Mouse (Mus musculus) common myeloid progenitor, adult 5-6 weeks (primary cell): ENCODE measurements at regions not wholly inside any gene's neighbourhood (a gene's known extent, or its start where the extent isn't known, plus 50 kb on each side); places are given as distances from the start of the nearest gene placed in this dataset.

ENCODE experiments used
- ATAC-seq: replicated peaks from 2 replicates; pipeline ENCODE4 v1.8.0; 2016; ENCODE audit warnings: low read depth, mild to moderate bottlenecking, moderate TSS enrichment, inconsistent platforms; ENCODE audit not compliant: poor library complexity, severe bottlenecking

DNA sequence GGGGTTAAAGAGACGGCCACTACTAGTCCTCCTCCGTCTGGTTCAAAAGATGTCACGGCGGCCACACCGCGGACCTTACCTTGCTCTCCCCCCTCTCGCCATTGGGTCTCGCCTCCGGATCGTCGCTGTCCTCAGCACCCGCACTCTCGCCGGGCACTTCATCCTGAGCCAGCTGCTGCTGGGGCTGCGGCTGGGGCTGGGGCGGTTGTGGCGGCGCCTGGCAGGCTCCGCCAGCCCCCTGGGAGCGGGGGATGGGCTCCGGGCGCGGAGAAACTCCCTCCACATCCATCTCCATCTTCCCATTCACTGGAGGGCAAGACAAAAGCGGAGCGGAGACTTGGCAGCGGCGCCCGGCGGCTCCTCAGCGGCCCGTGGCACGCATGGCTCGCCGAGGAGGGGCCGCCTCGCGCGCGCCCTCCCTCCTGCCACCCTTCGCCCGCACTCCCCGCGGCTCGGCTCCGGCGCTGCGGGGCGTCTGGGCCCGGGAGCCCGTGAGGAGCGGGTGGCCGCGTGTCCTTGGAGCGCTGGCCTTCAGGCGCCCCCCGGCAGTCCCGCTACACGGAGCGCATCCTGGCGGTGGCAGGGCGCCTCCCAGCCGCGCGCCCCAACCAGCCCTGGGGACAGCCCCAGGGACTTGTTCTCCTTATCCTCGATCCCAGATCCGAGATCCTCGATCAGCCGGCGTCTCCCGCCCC lies 167.8 kb upstream of the Azi2 start:
- peak; percentile 65 for ATAC-seq

DNA sequence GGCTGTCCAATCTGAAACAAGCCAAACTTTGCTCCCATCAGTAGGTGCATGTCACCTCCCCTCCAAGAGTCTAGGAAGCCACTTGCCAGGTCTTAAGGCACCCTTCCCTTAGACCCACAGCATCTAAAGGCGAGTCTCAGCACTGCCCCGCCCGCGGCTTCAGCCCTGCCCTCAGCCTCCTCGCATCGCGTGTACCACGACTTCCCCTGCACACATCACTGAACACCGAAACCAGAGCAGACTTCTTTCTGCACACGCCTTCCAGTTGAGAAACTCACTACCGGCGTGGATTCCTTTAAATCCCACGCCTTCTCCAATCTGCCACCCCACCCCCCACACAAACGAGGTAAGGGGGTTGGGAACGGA lies 168.3 kb upstream of the Azi2 start:
- ATAC-seq: peak; percentile 43

DNA sequence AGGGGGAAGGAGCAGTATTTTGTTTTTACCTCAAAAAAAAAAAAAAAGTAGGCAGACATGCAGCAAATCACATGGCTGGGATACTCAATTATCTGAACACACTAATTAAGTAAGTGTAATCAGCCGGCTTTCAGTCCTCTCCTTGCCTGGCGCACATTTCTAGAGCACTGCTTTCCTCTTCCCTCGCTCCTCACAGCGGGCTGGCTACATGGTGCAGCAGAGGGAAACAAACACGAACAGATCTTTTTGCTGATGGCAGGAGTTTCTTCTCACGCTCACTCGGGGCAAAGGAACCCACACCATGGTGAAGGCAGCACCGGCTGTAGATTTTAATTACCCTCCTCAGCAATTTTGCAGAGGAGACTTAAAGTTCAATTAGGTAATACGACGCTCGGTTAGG lies 169.7 kb upstream of the Azi2 start:
- ATAC-seq: no peak

DNA sequence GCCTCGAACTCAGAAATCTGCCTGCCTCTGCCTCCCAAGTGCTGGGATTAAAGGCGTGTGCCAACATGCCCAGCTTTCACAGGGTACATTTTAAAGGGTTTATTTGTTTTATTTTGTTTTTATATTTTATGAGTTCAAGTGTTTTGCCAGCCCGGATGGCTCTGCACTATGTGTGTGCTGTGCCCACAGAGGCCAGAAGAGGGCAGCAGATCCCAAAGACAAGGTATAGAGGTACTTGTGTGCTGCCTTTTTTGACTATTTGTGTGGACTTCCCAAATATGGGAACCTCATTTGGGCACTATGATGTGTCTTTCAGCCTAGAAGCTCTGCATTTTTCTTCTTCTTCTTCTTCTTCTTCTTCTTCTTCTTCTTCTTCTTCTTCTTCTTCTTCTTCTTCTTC lies 176.4 kb upstream of the Azi2 start:
- ATAC-seq: no peak

DNA sequence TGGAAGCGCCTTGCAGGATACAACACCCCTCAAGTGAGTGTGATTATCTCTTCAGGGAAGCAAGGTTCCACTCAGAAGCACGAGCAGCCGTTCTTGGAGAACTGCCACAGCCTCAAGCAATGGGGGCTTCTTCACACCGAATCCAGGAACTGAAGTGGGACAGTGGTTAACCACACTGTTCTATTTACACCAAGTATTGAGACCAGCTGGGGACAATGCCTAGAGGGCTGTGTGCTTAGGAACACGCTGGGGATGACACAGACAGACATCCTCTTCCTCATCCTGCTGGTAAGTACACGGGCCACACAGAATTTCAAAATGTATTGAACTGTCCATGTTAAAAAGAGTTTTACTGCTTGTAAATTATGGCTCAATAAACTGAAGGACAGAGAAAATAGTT lies 177.0 kb upstream of the Azi2 start:
- peak; percentile 90 for ATAC-seq

DNA sequence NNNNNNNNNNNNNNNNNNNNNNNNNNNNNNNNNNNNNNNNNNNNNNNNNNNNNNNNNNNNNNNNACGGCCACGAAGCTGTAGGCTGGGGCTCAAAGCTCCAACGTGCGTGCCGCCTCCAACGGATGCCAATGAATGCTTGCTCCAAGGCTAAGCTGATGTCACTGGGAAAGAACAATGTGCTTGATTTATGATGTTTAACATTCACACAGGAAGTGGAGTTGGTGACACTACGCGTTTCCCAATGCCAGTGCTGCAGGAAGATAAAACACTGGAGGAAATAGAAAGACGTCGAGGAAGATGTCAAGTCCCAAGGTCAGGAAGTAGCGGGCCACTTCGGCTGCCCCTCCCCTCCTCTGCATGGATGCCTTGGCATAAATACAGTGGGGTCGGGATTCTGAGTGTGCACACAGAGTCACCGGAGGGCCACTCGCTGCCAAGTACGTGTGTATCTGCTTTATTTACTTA lies 180.7 kb upstream of the Azi2 start:
- peak; percentile 79 for ATAC-seq

DNA sequence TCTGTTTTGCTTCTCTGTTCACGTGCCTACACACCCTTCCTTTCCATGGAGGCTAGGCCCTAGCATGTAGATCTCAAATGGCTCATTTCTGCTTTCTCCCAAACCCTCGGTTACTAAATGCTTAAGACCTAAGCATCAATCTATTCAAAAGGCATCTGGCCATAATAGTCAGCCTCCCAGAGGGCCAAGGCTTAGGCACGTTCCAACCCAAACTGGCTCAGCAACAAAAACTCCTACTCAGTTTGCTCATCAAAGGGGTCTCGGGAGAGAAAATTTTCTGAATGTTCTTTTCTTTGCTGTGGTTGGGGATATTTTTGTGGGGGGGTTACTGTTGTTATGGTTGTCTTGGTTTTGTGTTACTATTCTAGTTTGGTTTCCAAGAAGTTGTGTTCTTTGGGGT lies 196.8 kb upstream of the Azi2 start:
- ATAC-seq: no peak

DNA sequence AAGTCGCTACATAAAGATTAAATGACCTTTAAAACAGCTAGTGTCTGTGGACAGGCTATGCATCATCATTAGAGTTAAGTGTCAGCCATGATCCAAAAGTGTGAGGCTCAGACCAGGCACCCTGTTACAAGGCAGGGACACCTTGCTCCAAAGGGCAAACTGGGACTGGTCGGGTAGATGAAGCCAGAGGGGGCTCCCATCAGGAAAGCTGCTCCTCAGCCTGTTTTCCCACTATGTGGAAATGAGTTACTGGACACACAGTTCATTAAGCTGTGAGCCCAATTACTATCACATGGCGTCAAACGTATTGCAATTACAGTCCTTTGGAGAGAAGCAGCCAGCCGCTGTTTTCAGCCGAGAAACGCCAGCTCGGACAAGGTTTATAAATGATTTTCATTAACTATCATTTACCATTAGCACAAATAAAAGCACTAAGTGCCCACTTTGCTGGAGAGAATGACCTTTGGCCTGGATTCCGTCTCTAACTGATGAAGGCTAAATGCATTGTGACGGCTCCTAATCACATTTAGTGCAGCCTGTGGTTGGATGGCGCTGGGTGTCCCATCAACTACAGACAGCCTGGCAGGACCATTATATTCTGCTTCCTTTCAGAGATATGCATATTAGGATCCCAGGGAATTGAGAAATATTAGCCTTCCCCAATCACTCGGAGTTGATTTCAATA lies 203.5 kb upstream of the Azi2 start:
- ATAC-seq: no peak

DNA sequence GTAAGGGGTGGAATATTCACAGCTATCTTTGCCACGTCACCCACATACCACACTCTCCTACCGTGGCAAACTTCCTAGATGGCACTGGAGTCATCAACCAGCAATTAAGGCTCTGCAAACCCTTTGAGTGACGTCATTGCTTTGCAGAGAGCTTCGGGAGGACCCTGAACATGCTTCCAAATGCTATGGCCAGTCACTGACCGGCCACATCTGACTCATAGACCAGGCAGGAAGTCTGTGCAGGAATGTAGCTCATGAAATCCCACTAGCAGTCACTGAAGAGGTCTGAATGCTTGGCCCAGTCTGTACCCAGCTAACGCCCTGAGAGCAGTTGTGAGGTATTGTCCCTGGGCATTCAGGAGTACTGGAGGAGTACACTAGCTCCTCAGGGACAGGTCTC lies 203.9 kb upstream of the Rbms3 start:
- ATAC-seq: no peak

DNA sequence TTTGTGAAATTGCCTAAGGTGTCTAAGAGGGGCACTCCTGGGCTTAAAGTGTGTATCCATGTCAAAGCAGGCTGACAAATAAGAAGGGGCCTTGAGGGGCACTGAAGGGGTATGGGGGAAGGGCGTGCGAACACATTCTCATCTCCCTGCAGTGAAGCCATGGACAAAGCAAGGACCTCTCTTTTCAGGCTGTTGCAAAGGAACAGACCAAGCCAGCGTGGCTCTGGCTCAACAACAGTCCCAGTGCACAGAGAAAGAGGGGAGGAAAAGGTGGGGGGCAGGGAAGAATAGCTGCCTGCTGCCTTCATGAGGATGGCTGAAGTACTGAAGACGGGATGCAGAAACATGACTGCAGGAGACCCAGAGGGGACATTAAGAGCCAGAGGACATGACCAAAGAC lies 184.9 kb upstream of the Rbms3 start:
- ATAC-seq: no peak

DNA sequence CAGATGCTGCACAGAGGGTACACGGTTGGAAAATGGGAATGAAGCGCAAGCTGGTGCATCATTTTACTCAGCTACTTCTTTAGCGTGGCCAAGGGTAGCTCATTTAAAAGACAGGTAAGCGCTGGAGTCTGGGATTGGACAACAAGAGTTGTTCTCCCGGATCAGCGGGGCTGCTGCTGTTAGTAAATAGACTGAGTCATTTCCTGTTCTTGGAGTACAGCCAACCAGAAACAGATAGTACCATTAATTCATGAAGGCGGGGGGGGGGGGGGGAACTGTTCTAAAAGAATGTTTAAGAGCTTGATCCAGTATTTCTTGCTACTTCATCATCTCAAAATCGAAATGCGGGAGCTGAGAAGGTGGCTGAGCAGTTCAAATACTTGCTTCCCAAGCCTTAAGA lies 183.5 kb upstream of the Rbms3 start:
- ATAC-seq: no peak

DNA sequence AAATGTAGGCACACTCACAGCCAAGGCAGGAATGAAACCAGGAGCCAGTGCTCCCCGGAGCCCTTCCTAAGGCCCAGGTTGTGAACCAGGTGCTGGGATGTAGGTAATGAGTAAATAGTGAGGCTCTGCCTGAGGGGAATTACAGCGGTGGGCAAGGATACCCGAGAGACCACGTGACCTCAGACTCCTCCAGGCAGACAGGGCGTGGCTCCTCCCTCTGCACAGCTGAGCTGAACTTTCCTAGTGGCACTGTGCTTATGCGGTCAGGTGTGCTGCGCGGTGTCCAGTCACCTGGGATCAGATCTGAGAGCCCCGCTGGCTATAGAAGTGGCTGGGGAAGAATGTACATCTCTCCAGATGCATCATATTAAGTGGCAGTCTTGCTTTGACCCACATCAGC lies 176.1 kb upstream of the Rbms3 start:
- ATAC-seq: no peak

DNA sequence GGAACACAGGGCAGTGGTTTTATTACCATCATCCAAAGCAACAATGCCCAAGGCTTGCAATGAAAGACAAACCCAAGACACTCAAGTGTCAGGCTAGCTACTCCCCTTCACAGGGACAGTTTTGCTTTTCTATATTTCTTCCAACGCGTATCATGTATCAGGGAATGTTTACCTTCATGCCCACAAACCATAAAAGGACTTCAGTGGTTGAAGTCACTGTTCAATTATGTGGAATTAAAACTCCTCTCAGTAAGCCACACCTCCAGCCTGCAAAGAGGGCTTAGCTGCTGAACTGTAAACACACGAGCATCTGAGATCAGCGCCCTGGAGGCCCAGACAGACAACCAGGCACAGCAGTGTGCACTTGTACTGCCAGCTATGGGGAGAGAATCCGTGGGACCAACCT lies 154.5 kb upstream of the Rbms3 start:
- ATAC-seq: no peak

DNA sequence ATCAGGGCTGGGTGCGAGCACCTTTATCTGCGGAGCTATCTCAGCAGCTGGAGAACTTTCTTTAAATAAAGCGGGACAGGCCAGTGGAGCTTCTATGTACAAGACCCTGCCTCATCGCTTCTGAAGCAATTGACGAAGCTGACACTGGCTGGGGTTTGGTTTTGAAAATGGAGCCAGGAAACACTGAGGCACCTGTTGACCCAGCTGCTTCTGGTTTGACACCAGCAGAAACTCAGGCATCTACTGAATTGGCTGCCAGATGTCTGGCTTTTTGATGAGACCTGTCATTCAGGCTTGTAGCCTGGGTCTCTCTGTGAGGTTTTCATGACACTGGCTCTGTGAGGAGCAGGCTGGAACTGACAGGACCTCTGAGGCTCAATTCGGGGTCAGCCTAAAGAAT lies 124.9 kb upstream of the Rbms3 start:
- ATAC-seq: no peak

DNA sequence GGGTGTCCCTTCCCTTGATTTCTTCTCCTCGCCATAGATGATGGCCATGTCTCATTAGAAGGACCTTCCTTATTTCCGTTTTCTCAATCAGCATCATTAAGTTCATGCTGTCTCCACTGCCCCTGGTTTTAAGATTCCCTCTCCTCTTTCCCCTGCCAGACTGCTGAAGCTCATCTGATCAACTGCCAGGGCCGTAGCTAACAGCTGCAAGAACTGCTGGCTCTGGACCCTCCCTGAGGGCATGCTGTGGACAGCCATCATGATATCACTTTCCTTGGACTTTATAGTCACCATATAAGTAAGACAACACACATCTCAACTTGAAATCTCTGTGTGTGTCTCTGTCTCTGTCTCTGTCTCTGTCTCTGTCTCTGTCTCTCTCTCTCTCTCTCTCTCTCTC lies 123.8 kb upstream of the Rbms3 start:
- ATAC-seq: no peak

DNA sequence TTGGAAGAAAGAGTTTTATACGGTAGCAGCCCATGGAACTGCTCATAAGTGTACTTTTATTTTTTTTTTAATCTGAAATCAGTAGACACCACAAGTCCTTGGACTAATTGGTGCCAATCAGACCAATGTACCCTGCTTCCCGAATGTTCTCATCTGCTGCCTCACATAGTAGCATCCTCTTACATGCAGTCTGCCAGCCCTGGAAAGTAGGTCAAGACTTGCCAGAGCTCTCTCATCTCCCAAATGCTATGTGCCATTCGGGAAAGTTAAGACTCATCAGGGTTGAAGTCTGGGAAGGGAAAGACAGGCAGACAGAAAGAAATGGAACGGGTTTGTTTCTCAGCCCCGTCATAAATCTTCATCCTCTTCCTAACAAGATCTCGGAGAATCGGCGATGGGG lies 115.2 kb upstream of the Rbms3 start:
- no peak for ATAC-seq

DNA sequence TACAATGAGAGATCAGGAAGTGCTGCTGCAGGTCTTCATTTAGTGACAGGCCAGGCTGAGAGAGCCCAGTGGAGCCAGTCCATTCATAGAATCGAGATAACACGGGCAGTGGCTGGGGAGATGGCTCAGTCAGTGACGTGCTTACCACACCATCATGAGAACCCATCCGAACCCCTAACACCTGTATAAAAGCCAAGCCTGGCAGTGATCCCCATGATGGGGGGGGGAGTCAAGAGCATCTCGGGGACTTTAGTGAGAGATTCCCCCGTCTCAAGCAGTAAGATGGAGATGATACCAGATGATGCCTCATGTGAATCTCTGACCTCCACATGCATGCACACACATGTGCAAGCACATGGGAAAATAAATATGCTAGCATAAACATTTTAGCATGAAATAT lies 99.7 kb upstream of the Rbms3 start:
- no peak for ATAC-seq

DNA sequence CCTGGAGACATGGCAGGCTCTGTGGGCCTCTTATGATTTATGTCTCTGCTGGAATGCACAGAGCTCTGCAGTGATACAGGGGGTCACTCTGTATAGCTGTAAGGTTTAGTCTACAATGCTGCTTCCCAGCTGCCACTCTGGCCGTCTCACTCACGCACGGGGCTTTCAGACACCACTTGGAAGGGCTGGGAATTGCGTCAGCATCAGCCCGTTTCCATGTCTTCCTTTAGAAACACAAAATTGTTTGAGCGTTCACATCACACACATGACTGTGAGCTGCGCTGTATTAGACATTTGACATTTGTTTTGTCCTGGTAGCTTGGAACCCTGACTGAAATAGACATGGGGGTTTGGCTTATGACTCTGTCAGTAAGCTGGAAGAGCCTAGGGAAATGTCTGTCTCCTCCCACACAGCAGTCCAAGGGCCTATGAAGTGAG lies 90.5 kb upstream of the Rbms3 start:
- ATAC-seq: no peak

DNA sequence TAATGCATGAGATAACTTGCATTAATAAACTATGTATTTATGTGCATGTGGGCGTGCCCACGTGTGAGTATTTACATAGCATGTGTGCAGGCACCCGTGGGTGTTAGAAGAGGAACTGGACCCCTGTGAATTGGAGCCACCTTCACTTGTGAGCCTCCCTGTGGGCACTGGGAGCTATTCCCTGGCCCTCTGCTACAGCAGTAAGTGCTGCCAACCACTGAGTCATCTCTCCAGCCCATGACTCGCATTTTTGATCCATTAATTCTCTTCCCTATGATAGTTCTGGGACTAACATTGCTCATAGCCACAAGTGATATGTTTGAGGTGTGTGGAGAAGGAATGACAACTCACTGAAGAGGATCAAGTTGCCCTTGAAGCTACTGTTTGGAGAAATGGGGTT lies 87.6 kb upstream of the Rbms3 start:
- ATAC-seq: no peak

DNA sequence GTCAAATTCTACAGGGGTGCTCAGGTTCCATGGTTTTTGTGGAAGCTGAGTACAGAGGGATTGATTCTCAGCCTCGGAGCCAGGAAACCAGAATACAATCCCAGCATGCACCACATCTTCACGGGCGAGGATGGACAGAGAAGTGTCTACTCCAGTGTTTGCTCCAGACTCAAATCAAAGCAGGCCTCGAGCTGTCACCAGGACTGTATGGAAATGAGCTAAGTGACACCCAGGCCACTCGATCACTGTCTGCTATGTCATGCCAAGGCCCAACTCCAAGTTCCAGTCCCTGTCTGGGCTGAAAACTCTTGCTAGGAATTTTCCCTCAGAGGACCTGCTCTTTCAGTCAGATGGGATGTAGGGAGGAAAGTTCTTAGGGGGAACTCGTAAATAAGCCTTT lies 86.8 kb upstream of the Rbms3 start:
- no peak for ATAC-seq

DNA sequence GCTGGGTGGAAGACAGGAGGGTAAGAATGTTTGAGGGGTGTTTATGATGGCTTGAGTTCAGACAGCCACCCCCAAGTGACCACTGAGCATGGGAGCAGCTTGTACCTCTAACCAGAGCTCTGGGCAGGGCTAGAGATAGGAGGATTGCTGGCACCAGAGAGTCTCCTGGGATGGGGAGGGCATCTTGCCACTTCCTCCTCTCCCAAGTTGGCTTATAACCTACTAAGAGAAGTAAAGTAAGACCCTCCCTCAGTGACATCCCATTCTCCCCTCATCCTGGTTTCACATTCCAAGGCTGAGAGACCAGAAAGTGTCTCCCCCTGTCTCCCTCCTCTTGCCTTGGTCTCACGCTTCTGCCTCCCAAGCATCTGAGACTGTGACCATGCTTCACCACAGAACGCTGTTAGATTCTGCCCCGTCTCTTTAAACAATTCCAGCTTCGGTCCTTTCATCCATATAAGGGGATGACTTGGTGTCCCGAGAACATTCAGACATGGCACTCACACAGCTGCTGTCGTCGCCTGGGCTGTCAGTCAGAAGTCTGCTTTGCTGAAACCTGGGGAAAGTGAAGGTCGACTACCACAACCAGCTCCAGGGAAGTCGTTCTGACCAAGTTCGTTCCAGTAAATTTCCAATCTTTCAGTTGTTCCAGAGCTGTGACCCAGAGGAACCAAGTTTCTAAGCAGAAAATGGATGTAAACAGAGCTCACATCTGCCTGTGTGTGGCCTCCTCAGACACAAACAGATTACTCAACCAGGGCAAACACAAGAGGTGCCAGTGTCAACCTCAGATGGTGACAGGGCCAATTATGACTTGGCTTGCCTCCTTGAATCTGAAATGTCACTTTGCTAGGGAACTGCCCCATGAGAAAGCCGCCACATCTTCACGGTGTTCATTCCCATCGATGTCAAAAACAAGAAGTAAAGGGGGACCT lies 85.3 kb upstream of the Rbms3 start:
- no peak for ATAC-seq
